Mouse (Mus musculus) intestine, postnatal 0 days (tissue): ENCODE results near the gene Ankrd37. TPM values are rescaled to one million over a fixed set of nuclear protein-coding genes. Genes with fewer than 3 reads are reported as not detected.

Experiments
- ATAC-seq: fragments of 200-750 bp; cut with Nextera tagmentation; 2 replicates; pipeline ENCODE4 v1.8.0; 2017; ENCODE audit warnings: mild to moderate bottlenecking, moderate TSS enrichment, moderate library complexity
- H3K27ac ChIP-seq: fragments of 300-500 bp; sonication (generic); 2 replicates; pipeline ENCODE4 v1.5.1; 2014; ENCODE audit warnings: mild to moderate bottlenecking, low read depth, low read length, moderate library complexity
- H3K27me3 ChIP-seq: fragments of 300-500 bp; sonication (generic); replicated peaks from 2 replicates; pipeline ENCODE4 v1.6.1; 2014; ENCODE audit warnings: low read length, mixed read lengths; ENCODE audit not compliant: control insufficient read depth, insufficient read depth
- H3K36me3 ChIP-seq: fragments of 300-500 bp; sonication (generic); 2 replicates; pipeline ENCODE4 v1.6.1; 2014; ENCODE audit warnings: mild to moderate bottlenecking, moderate library complexity; ENCODE audit not compliant: control insufficient read depth, insufficient read depth
- H3K4me1 ChIP-seq: fragments of 300-500 bp; sonication (generic); replicated peaks from 2 replicates; pipeline ENCODE4 v1.6.1; 2014; ENCODE audit warnings: antibody characterized with exemption, low read length, mixed read lengths; ENCODE audit not compliant: control insufficient read depth, insufficient read depth
- H3K4me2 ChIP-seq: fragments of 300-500 bp; sonication (generic); replicated peaks from 2 replicates; pipeline ENCODE4 v1.6.1; 2014; ENCODE audit warnings: low read depth, mild to moderate bottlenecking, moderate library complexity
- H3K4me3 ChIP-seq: fragments of 300-500 bp; sonication (generic); 2 replicates; pipeline ENCODE4 v1.5.1; 2014; ENCODE audit warnings: low read depth, low read length
- H3K9ac ChIP-seq: fragments of 300-500 bp; sonication (generic); 2 replicates; pipeline ENCODE4 v1.6.1; 2014; ENCODE audit warnings: mild to moderate bottlenecking, low read depth, low read length
- H3K9me3 ChIP-seq: fragments of 300-500 bp; sonication (generic); 2 replicates; pipeline ENCODE4 v1.6.1; 2016; ENCODE audit warnings: mixed run types; ENCODE audit not compliant: control insufficient read depth
- CTCF ChIP-seq: sonication (generic); IDR thresholded peaks from 2 replicates; pipeline ENCODE4 v1.5.1; 2016; ENCODE audit warnings: low read depth, mild to moderate bottlenecking, control low read depth, antibody characterized with exemption, moderate library complexity
- WGBS: fragments of 180-500 bp; shearing (Covaris S2); extraction: QIAGEN DNeasy Blood & Tissue Kit; methylation state at CpG from one replicate; pipeline ENCODE4 v1.1.7; 2014; 5-methylcytosine and 5-hydroxymethylcytosine counted together
- polyA plus RNA-seq: library from polyadenylated mRNA; unstranded; fragments of >200 nt; fragmentation: Nextera tagmentation; extraction: Ambion mirVana; gene quantifications from 2 replicates; pipeline ENCODE4 v1.2.1, GENCODE M21; 2015

The Ankrd37 gene
- polyA plus RNA-seq, 1 experiment from 2014 or later, result 32.7 TPM

GRCm38 (mm10) chr8:46010746-46011680 lies 5.5 kb upstream of the Ankrd37 start:
- TF ChIP-seq CTCF, result peak; percentile 73
- Histone ChIP-seq H3K4me1 (peaks cover 11% of the 10 kb centered on the region), H3K4me3 (0 out of 2 replicates have a peak overlapping the region, but pooled peaks have one; percentile 11), H3K36me3 (no peaks in the 10 kb centered on the region), H3K9ac (no peak overlapping the region), H3K27me3 (no peaks in the 10 kb centered on the region), H3K4me2 (peak overlapping the region; percentile 47), H3K27ac (peak overlapping the region; percentile 41), H3K9me3 (no peaks in the 10 kb centered on the region)
- no peak for ATAC-seq
- 19% methylated on average over 17 of the region's 17 CpGs for WGBS

DNA sequence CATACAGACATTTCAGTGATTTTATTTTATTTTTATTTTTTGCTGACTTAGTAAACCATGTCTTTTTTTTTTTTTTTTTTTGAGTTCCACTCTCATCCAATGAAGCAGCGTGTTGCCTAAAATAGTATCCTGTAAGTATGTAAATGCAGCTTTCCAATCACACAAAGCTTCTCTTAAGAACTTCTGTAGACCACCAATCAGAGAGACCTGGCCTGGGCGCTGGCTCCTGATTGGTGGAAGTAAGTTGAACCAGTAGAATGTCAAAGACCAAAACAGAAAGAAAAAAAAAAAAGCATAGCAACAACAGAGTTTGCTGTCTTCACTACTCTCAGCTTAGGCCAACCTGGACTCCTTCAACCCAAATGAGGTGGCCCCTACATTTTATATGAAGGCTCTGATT lies 4.8 kb upstream of the Ankrd37 start:
- no peak overlapping the region for H3K4me3 ChIP-seq
- WGBS, result 76% methylated on average over 2 of the region's 2 CpGs
- peaks cover 16% of the 10 kb centered on the region for H3K4me1 ChIP-seq
- no peaks in the 10 kb centered on the region for H3K36me3 ChIP-seq
- H3K9me3 ChIP-seq, result no peaks in the 10 kb centered on the region
- peak overlapping the region; percentile 47 for H3K4me2 ChIP-seq
- no peak overlapping the region for H3K9ac ChIP-seq
- TF ChIP-seq CTCF, result no peak
- peak overlapping the region; percentile 41; the same call in 1 of the 2 replicates for H3K27ac ChIP-seq
- ATAC-seq, result no peak
- H3K27me3 ChIP-seq, result no peaks in the 10 kb centered on the region

DNA sequence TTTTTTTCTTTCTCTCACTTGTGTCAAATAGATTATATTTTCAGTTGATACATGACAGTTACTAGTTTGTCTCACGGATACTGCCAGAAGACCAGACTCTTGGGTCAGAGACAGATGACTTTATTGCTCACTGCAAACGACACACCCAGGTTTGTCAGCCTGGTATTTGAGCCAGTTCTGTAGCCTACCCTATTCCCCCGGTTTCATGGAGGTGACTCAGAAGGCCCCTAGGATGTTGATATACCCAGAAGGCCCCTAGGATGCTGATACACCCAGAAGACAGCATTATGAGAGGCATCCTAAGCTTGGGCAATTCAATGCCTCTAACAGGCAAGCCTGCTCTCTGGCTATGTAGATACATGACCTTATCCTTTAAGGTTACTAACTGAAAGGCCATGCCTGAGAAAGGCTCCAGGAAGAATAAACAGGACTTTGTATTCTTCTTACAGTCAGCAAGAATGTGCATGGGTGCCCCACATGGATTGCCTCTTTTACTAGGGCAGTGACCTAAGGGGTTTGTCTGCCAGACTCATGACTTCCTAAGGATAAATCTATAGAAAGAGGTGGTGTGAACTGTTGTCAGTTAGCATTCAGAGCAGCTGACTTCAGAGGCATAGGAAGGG lies 1.7 kb upstream of the Ankrd37 start:
- 10% methylated on average over 3 of the region's 3 CpGs for WGBS
- Histone ChIP-seq H3K9me3 (no peaks in the 10 kb centered on the region), H3K4me2 (no peak overlapping the region; the same call in 1 of the 2 replicates), H3K9ac (no peak overlapping the region), H3K4me1 (peaks cover 16% of the 10 kb centered on the region), H3K4me3 (no peak overlapping the region), H3K27ac (peak overlapping the region; percentile 80), H3K36me3 (no peaks in the 10 kb centered on the region), H3K27me3 (no peaks in the 10 kb centered on the region)
- ATAC-seq, result peak; percentile 86
- no peak for TF ChIP-seq CTCF

DNA sequence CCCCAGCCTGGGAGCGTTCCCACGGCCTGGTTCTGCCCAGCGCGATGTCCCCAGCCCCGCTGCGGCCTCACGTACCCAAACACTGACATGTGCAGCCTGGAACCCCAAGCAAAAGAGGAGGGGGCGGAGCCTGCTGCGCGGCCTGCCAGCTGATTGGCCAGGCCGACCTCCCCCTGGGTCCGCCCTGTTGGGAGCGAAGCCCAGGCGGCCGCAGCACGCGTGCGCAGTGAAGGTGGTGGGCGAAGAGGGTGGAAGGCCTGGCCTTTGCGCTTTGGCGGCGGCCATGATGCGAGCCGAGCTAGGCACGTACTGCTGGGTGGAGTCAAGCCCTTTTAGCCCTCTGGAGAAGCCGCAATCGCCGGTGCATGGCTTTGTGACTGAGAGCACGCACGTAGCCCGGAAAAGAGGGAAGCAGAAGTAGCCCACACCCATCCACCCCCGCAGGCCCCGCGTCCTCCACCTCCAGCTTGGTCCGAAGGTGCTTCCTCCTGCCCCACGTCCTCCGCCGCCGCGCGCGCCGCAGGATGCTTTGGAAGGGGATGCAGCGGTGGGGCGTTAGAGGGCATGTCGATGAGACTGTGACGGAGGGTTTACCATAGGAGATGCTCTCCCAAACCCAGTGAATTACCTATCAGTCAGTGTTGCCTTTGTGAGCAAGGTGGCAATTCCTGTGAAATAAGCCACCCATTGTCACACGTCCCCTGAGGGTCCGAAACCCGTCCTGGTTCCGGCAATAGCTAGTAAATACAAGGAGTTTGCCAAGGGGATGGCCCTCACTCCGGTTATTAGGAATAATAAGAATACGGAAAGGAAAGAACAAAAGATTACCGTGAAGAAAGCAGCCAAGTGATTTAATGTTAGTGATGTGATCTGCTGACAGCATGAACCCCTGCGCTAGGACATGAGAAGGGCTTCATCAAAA lies 5.5 kb downstream of the Ankrd37 start:
- Histone ChIP-seq H3K4me1 (no peaks in the 10 kb centered on the region; the same call in 1 of the 2 replicates), H3K36me3 (peaks cover 10% of the 10 kb centered on the region; the same call in 1 of the 2 replicates), H3K4me3 (peak overlapping the region; percentile 50), H3K9me3 (no peaks in the 10 kb centered on the region), H3K27ac (peak overlapping the region; percentile 93), H3K4me2 (peak overlapping the region; percentile 78), H3K9ac (peak overlapping the region; percentile 58), H3K27me3 (no peaks in the 10 kb centered on the region)
- peak; percentile 98 for ATAC-seq
- 5% methylated on average over 55 of the region's 55 CpGs for WGBS
- TF ChIP-seq CTCF, result peak; percentile 29; the same call in 1 of the 2 replicates

GRCm38 (mm10) chr8:45999138-45999783 lies 6.2 kb downstream of the Ankrd37 start, which contains the start of gene Lrp2bp:
TSS of gene Lrp2bp (plus strand) at chr8:45999303.
- Histone ChIP-seq H3K9me3 (no peaks in the 10 kb centered on the region), H3K9ac (peak within 1 kb of the TSS; percentile 58), H3K36me3 (peaks cover 10% of the 10 kb centered on the region; the same call in 1 of the 2 replicates), H3K4me2 (peak within 1 kb of the TSS; percentile 78), H3K4me1 (no peaks in the 10 kb centered on the region; the same call in 1 of the 2 replicates), H3K27me3 (no peaks in the 10 kb centered on the region), H3K4me3 (peak within 1 kb of the TSS; percentile 50), H3K27ac (peak within 1 kb of the TSS; percentile 93)
- ATAC-seq, result peak; percentile 58
- 1% methylated on average over 22 of the region's 22 CpGs for WGBS
- TF ChIP-seq CTCF, result peak; percentile 57
